Mouse (Mus musculus): Measurements from ENCODE around the gene Faap20. TPM values are rescaled to one million over a fixed set of nuclear protein-coding genes. Genes with fewer than 3 reads are reported as not detected.

Faap20 gene
- total RNA-seq, 2 experiments from 2014 or later, result 28.0 to 29.5 TPM

Other genes with a start within 250 kb of the Faap20 start
- 10 to 100 TPM; 69.2 to 88.5 TPM for gene Plch2, start 193.0 kb upstream of the Faap20 start, total RNA-seq (2021)
- 10 to 100 TPM; 18.5 to 19.2 TPM for gene Pex10, start 182.8 kb upstream of the Faap20 start, total RNA-seq (2021)
- 10 to 100 TPM; 64.6 to 64.7 TPM for gene Rer1, start 163.4 kb upstream of the Faap20 start, total RNA-seq (2021)
- gene Morn1, start 163.2 kb upstream of the Faap20 start, total RNA-seq (2021), result 10 to 100 TPM in 1 of 2 experiments, 1 to 10 TPM in 1; 9.0 to 10.4 TPM
- gene Ski, start 27.2 kb upstream of the Faap20 start, total RNA-seq (2021), result 100 to 1,000 TPM; 115 to 128 TPM
- gene Prkcz, start 111.6 kb downstream of the Faap20 start, total RNA-seq (2021), result 100 to 1,000 TPM; 216 to 223 TPM
- gene Gabrd, start 148.3 kb downstream of the Faap20 start, total RNA-seq (2021), result 10 to 100 TPM; 77.5 to 84.7 TPM
- gene Cfap74, start 159.4 kb downstream of the Faap20 start, total RNA-seq (2021), result 10 to 100 TPM; 12.0 to 13.1 TPM
- gene Tmem52, start 219.3 kb downstream of the Faap20 start, total RNA-seq (2021), result 1 to 10 TPM; 1.1 to 1.8 TPM
- gene Gnb1, start 241.6 kb downstream of the Faap20 start, total RNA-seq (2021), result 100 to 1,000 TPM; 859 to 881 TPM